Mouse (Mus musculus) stomach, embryonic 14.5 days (tissue): Measurements from ENCODE around the gene Maml3. TPM values are rescaled to one million over a fixed set of nuclear protein-coding genes. Genes with fewer than 3 reads are reported as not detected.

Experiments used
- ATAC-seq: fragments of 200-750 bp; cut with Nextera tagmentation; 2 replicates; pipeline ENCODE4 v1.8.0; 2017; ENCODE audit warnings: low read depth, moderate TSS enrichment; ENCODE audit not compliant: insufficient number of reproducible peaks, insufficient read depth, low FRiP score
- H3K27ac ChIP-seq: fragments of 300-500 bp; sonication (generic); 2 replicates; pipeline ENCODE4 v1.5.1; 2014; ENCODE audit warnings: mild to moderate bottlenecking, low read length, moderate library complexity, mixed read lengths
- H3K27me3 ChIP-seq: fragments of 300-500 bp; sonication (generic); 2 replicates; pipeline ENCODE4 v1.6.1; 2014; ENCODE audit warnings: low read length, control low read depth, mixed read lengths; ENCODE audit not compliant: control insufficient read depth, insufficient read depth
- H3K36me3 ChIP-seq: fragments of 300-500 bp; sonication (generic); 2 replicates; pipeline ENCODE4 v1.6.1; 2014; ENCODE audit warnings: mild to moderate bottlenecking, control low read depth, low read length, moderate library complexity, mixed read lengths; ENCODE audit not compliant: control insufficient read depth, insufficient read depth
- H3K4me1 ChIP-seq: fragments of 300-500 bp; sonication (generic); 2 replicates; pipeline ENCODE4 v1.6.1; 2014; ENCODE audit warnings: low read length, control low read depth, mixed read lengths; ENCODE audit not compliant: control insufficient read depth, insufficient read depth
- H3K4me2 ChIP-seq: fragments of 300-500 bp; sonication (generic); replicated peaks from 2 replicates; pipeline ENCODE4 v1.6.1; 2014; ENCODE audit warnings: low read depth, low read length, control low read depth
- H3K4me3 ChIP-seq: fragments of 300-500 bp; sonication (generic); 2 replicates; pipeline ENCODE4 v1.5.1; 2014; ENCODE audit warnings: low read depth, low read length, control low read depth
- H3K9ac ChIP-seq: fragments of 300-500 bp; sonication (generic); replicated peaks from 2 replicates; pipeline ENCODE4 v1.6.1; 2014; ENCODE audit warnings: low read depth, mild to moderate bottlenecking, control low read depth, low read length, moderate library complexity, mixed read lengths
- H3K9me3 ChIP-seq: fragments of 300-500 bp; sonication (generic); 2 replicates; pipeline ENCODE4 v1.6.1; 2016; ENCODE audit warnings: low read depth, low read length, control low read depth; ENCODE audit not compliant: control insufficient read depth
- WGBS: fragments of 180-500 bp; shearing (Covaris S2); extraction: QIAGEN DNeasy Blood & Tissue Kit; methylation state at CpG from one replicate; pipeline ENCODE4 v1.1.7; 2014; 5-methylcytosine and 5-hydroxymethylcytosine counted together
- polyA plus RNA-seq: library from polyadenylated mRNA; unstranded; fragments of >200 nt; fragmentation: Nextera tagmentation; extraction: Ambion mirVana; gene quantifications from 2 replicates; pipeline ENCODE4 v1.2.1, GENCODE M21; 2014

Gene Maml3
- polyA plus RNA-seq, 1 experiment from 2014 or later = 9.3 TPM

- Histone ChIP-seq H3K4me1 (peaks cover 7% of the 10 kb centered on the region; the same call in 1 of the 2 replicates), H3K27ac (no peak overlapping the region), H3K9ac (no peak overlapping the region), H3K9me3 (no peaks in the 10 kb centered on the region), H3K27me3 (no peaks in the 10 kb centered on the region), H3K4me2 (no peak overlapping the region), H3K36me3 (no peaks in the 10 kb centered on the region), H3K4me3 (no peak overlapping the region)
- no peak for ATAC-seq
- 95% methylated on average over 7 of the region's 7 CpGs for WGBS
Measured at GRCm38 (mm10) chr3:51974601-51975000, 130.3 kb downstream of the Maml3 start.

GRCm38 (mm10) chr3:51974153-51974552, 130.7 kb downstream of the Maml3 start:
- no peak overlapping the region for H3K4me2 ChIP-seq
- H3K9ac ChIP-seq = no peak overlapping the region
- H3K27me3 ChIP-seq = no peaks in the 10 kb centered on the region
- peaks cover 7% of the 10 kb centered on the region; the same call in 1 of the 2 replicates for H3K4me1 ChIP-seq
- 90% methylated on average over 6 of the region's 6 CpGs for WGBS
- no peak for ATAC-seq
- H3K27ac ChIP-seq = no peak overlapping the region
- no peak overlapping the region for H3K4me3 ChIP-seq
- no peaks in the 10 kb centered on the region for H3K9me3 ChIP-seq
- no peaks in the 10 kb centered on the region for H3K36me3 ChIP-seq

GRCm38 (mm10) chr3:51972576-51972975, 132.3 kb downstream of the Maml3 start:
- H3K4me2 ChIP-seq = no peak overlapping the region
- peaks cover 8% of the 10 kb centered on the region; the same call in 1 of the 2 replicates for H3K4me1 ChIP-seq
- H3K9ac ChIP-seq = no peak overlapping the region
- no peak overlapping the region for H3K4me3 ChIP-seq
- H3K9me3 ChIP-seq = no peaks in the 10 kb centered on the region
- H3K27ac ChIP-seq = no peak overlapping the region
- WGBS = 63% methylated on average over 6 of the region's 6 CpGs
- no peaks in the 10 kb centered on the region for H3K27me3 ChIP-seq
- ATAC-seq = no peak
- H3K36me3 ChIP-seq = no peaks in the 10 kb centered on the region

GRCm38 (mm10) chr3:51970489-51970888, 134.4 kb downstream of the Maml3 start:
- ATAC-seq = no peak
- Histone ChIP-seq H3K9ac (no peak overlapping the region), H3K9me3 (no peaks in the 10 kb centered on the region), H3K27ac (no peak overlapping the region), H3K27me3 (no peaks in the 10 kb centered on the region), H3K36me3 (no peaks in the 10 kb centered on the region), H3K4me2 (no peak overlapping the region), H3K4me3 (no peak overlapping the region), H3K4me1 (peaks cover 13% of the 10 kb centered on the region)
- WGBS = 80% methylated on average over 2 of the region's 2 CpGs

GRCm38 (mm10) chr3:51969451-51969850, 135.4 kb downstream of the Maml3 start:
- no peak overlapping the region for H3K4me3 ChIP-seq
- no peaks in the 10 kb centered on the region for H3K9me3 ChIP-seq
- no peaks in the 10 kb centered on the region for H3K36me3 ChIP-seq
- ATAC-seq = no peak
- no peaks in the 10 kb centered on the region for H3K27me3 ChIP-seq
- H3K4me2 ChIP-seq = no peak overlapping the region
- peaks cover 23% of the 10 kb centered on the region for H3K4me1 ChIP-seq
- H3K9ac ChIP-seq = no peak overlapping the region
- H3K27ac ChIP-seq = no peak overlapping the region
- WGBS = 74% methylated on average over 6 of the region's 6 CpGs

GRCm38 (mm10) chr3:51965841-51966240, 139.0 kb downstream of the Maml3 start:
- Histone ChIP-seq H3K9me3 (no peaks in the 10 kb centered on the region), H3K4me1 (peaks cover 34% of the 10 kb centered on the region), H3K27me3 (no peaks in the 10 kb centered on the region), H3K4me3 (no peak overlapping the region), H3K27ac (peak overlapping the region; percentile 39; the same call in 1 of the 2 replicates), H3K9ac (no peak overlapping the region), H3K36me3 (no peaks in the 10 kb centered on the region), H3K4me2 (no peak overlapping the region)
- no peak for ATAC-seq
- WGBS = 39% methylated on average over 7 of the region's 7 CpGs

GRCm38 (mm10) chr3:51965436-51965835, 139.4 kb downstream of the Maml3 start:
- ATAC-seq = no peak
- H3K9me3 ChIP-seq = no peaks in the 10 kb centered on the region
- H3K27me3 ChIP-seq = no peaks in the 10 kb centered on the region
- peak overlapping the region; percentile 39; the same call in 1 of the 2 replicates for H3K27ac ChIP-seq
- H3K4me2 ChIP-seq = no peak overlapping the region
- no peak overlapping the region for H3K4me3 ChIP-seq
- no peak overlapping the region for H3K9ac ChIP-seq
- 10% methylated on average over 2 of the region's 2 CpGs for WGBS
- no peaks in the 10 kb centered on the region for H3K36me3 ChIP-seq
- H3K4me1 ChIP-seq = peaks cover 34% of the 10 kb centered on the region

GRCm38 (mm10) chr3:51965008-51965407, 139.9 kb downstream of the Maml3 start:
- Histone ChIP-seq H3K9me3 (no peaks in the 10 kb centered on the region), H3K4me1 (peaks cover 34% of the 10 kb centered on the region), H3K36me3 (no peaks in the 10 kb centered on the region), H3K27me3 (no peaks in the 10 kb centered on the region), H3K27ac (peak overlapping the region; percentile 48; the same call in 1 of the 2 replicates), H3K9ac (no peak overlapping the region), H3K4me3 (no peak overlapping the region), H3K4me2 (no peak overlapping the region)
- WGBS = 23% methylated on average over 3 of the region's 3 CpGs
- no peak for ATAC-seq

- Histone ChIP-seq H3K4me3 (no peak overlapping the region), H3K36me3 (no peaks in the 10 kb centered on the region), H3K9ac (no peak overlapping the region), H3K27me3 (no peaks in the 10 kb centered on the region), H3K4me1 (peaks cover 33% of the 10 kb centered on the region), H3K4me2 (no peak overlapping the region), H3K27ac (peak overlapping the region; percentile 48; the same call in 1 of the 2 replicates), H3K9me3 (no peaks in the 10 kb centered on the region)
- WGBS = 17% methylated on average over 4 of the region's 4 CpGs
- ATAC-seq = no peak
Measured at GRCm38 (mm10) chr3:51963891-51964593, 140.8 kb downstream of the Maml3 start.
